Mouse (Mus musculus): ENCODE measurements around the gene Grid1.

DNA sequence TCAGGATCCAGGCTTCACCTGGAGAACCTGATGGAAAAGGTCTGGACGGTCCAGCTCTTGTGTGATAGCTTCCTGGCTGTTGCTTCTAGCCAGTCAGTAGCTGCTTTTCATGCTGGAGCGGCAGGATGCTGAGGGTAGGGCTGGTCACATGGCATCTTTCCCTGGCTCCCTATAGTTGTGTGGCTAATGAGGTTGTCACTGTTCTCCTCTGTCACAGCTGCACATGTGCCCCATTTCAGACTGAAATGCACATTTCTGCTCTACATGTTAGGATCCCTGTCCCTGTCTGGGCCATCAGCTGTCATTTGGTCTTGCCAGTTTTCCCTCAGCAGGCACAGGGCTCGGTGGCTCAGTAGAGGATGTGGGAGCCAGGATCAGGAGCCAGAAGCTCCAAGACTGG, 17.2 kb downstream of the Grid1 start:
- no peak for TF ChIP-seq GATA1 (IDR thresholded peaks at IDR 0.05; ENCODE audit: borderline replicate concordance, low read length)
- TF ChIP-seq FLI1 (IDR thresholded peaks at IDR 0.05; ENCODE audit: low read length) = no peak
